Mouse (Mus musculus) liver, embryonic 14.5 days (tissue): Measurements from ENCODE around the gene 1700028K03Rik.

ENCODE experiments used
- CTCF ChIP-seq: IDR thresholded peaks from 2 replicates; pipeline ENCODE4 v1.5.1; 2016; ENCODE audit warnings: antibody characterized with exemption, low read depth, control low read depth
- EP300 ChIP-seq: IDR thresholded peaks from 2 replicates; pipeline ENCODE4 v1.6.1; 2016; ENCODE audit warnings: antibody characterized with exemption, low read depth

DNA sequence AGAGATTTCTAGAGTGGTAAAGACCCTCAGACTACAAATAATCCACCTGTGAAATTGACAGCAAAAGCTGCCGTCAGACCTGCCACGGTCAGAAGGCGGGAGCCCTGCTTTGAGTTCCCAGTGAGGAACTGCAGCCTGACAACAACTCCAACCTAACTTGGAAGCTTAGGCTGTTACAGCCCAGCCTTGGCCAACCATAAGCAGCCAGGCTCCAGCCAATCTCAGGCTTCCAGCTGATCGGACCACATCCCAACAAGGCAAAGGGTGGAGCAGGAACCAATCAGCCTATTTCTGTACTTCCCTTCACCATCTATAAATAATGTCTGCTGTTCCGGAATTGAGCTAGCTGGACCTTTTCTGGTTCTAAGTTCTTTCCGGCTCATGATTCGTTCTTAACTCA, 12.6 kb upstream of the 1700028K03Rik start:
- no peak for TF ChIP-seq CTCF
- no peak for TF ChIP-seq EP300
